Mouse (Mus musculus) hindlimb bud, embryonic 11.5 days (tissue): ENCODE results near the gene Klrb1.
"Not testable (repeated sequence)": the region's sequence is repeated elsewhere in the genome, so short reads cannot be mapped to it uniquely, and the experiment has no call there.

ENCODE experiments used
- DNase-seq: peaks from one replicate; pipeline ENCODE4 v3.0.0-alpha.2; 2012; ENCODE audit warnings: low read depth, low spot score; ENCODE audit errors: extremely low spot score

Klrb1 gene

DNA sequence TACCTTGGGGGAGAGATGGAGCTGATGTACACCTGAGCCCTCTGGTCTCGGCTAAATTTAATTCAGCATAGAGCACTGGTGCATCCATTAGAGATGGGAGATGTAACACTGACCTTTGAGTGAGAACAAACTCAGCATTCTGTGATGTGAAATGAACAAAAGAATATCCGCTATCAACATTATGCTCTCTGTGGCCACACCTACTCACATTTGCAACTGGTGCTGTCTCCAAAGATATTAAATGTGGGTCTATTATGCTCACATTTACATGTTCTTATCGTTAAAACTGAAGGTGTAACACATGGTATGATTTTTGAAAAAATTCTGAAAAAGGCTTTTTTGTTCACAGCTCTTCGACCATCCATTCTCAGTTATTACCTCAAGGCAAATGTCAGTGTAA lies at the start of gene Klrb1:
Gene Klrb1, minus strand, starts transcription at position 101 of the 400 bp plus-strand sequence.
- DNase-seq = no peak

DNA sequence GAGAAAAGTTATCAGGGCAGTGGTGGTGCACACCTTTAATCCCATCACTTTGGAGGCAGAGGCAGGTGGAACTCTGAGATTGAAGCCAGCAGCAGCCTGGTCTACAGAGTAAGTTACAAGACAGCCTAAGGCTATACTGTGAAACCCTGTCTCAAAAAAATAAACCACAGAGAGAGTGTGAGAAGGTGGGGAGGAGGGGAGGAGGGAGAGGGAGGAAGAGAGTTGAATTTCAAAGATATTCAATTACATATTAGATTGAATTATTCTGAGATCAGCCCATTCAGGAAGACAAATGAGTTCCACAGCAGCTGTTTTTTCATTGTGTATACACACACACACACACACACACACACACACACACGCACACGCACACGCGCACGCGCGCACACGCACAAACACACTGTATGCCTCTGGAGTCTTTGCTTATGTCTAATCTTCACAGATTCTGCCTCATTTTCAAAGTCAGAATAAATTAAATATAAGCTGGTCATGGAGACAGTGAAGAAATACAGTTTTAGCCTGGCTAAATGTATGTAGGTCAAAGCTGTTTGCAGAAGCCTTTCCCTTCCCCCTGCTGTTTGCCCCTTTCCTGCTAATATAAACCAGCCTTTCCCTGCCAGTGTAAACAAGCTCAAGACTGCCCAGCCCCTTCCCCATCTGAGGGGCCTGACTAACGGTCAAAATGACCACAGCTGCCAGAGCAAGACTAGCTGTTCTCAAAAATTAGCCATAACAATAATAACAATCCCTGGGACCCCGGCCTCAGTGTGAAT lies 46.8 kb upstream of the Klrb1 start:
- no peak for DNase-seq

DNA sequence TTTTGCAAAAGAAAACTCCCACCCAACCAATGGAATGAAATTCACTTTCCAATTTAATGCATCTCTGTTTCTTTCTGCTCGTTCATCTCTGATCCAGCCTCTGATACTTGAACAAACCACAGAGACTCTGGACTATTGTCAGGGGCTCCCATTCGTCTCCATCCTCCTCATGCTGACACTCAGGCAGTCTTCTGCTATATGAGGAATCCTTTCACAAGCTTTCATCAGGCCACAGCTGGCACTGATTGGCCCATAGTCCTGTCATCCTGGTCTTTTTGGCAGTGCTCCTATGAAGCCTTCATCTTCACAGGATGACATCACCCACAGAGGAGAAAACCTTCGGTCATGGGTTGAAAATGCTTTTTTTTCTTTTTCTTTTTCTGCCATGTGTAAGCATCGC lies 45.2 kb upstream of the Klrb1 start:
- DNase-seq = no peak

DNA sequence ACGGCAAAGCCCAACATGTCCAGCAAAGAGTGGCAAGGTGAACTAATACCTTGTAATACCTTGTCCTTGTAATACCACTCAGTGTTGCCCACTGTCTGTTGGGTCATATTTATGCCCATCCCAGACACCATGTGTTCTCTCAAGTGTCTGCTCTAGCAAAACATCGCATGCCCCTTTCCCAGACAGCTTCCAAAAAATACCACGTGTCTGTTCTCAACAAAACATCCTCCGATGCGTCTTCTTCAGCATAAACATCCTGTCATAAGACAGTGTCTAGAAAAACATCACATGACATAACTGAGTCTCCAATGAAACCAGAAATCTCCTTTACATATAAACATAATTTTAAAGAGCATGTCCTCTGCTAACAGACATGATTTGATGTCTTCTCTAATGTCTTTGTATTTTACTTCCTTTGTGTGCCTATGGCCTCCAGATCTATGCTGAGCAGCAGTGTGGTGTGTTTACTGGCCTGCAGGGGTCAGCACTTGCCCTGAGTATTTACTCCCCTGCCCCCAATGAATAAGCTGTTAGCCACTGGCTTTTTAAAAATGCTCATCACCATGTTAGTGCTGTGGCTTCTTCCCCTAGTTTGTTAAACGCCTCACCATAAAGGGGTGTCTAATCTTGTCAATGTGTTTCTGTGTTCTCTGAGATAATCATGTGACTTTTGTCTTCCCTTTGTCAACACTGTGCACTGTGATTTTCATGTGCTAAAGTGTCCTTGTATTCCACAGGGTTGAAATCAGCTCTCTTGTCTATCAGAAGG lies 43.8 kb upstream of the Klrb1 start:
- not testable (repeated sequence) for DNase-seq

DNA sequence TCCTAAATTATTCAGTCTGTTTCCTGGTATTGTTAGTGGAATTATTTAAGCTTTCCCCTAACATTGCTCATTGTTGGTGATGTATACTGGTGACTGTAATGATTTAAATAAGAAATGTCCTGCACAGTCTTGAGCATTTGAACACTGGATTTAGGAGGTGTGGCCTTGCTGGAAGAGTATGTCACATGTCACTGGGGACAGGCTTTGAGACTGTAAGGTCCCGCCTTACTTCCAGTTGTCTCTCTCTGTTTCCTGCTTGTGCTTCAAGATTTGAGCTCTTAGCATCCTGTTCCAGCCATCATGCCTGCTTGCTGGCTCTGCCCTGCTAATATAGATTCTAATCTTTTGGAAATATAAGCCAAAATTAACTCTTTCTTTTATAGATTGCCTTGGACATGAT lies 42.4 kb upstream of the Klrb1 start:
- DNase-seq = no peak

DNA sequence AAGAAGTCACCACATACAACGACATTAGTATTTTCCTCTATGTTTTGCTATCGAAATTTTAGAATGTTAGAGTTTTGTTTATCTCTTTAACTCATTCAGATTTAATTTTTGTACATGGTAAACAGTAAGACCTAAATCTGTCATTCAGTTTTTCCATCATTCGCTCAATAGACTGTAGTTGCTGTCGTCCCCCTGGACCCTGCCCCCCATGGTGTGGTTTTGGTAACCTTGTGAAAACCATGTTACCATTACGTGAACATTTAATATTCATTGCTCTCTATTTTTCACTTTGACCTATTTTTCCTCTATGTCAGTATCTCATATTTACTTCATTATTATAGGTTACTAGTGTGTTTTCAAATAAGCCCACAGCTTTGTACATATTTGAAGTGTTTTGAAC lies 41.7 kb upstream of the Klrb1 start:
- DNase-seq = no peak

DNA sequence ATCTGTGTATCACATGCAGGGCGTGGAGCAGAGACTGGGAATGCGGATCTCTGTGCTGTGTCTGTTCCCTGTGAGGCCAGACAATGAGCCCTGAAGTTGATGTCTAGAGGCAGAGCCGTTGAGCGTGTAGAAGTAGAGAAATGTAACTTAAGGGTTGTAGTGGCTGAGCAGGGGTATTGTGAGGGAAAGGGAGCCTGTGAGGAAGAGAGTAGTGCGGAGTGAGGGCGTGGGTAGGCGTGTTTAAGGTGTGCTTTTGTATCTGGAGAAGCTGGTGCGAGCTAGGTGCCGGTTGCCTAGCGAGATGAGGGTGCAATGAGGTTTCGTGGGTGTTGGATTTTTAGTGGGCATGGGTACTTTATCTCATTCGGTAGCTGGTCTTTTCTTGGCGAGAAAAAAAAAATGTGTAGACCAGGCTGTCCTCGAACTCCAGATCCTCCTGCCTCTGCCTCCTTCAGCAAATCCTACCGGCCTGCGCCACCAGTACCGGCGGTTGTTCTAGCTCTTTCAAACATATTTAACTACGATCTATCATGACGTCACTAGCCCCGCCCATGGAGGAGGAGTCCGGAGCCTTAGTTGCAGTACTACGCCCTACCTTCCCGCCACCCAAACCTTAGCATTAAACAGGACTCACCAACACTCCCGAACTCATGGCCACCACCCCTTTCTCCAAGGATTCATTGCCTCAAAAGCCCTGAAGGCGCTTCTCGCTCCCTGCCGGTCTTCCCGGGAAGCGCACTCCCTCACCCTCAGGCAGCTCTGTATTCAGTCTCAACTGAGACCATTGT lies 41.1 kb upstream of the Klrb1 start:
- peak; percentile 90 for DNase-seq

DNA sequence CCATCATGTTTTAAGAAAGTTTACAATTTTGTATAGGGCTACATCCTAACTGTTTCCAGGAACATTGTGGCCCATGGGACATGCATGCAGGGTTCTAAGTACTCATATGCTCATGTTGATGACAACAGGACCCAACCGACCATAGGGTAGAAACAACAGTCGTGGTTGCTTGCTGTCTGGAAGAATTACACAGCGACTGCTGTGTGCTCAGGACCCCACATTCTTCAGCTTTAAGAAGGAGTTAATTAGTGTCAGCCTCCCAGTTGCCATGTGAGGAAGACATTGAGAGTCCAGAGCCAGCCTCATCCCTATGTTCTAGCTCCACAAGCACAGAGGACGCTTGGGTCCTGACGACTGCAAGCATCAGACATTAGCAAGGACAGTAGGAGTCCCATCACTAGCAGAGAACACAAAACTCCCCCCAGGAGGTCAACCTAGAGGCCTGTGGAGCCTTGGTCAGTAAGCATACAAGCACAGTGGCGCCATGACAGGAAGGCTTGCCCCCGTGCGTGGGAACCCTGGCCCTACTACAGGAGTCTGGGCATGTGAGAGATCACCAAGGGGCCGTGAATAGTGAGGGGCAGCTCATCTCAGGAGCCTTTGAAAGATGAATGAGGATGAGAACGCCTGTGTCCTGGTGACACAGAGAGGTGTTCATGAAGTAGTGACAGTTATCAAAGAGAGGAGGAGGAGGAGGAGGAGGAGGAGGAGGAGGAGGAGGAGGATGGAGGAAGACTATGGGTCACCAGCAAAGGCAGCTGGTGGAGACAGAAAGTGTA lies 40.2 kb upstream of the Klrb1 start:
- DNase-seq = not testable (repeated sequence)

DNA sequence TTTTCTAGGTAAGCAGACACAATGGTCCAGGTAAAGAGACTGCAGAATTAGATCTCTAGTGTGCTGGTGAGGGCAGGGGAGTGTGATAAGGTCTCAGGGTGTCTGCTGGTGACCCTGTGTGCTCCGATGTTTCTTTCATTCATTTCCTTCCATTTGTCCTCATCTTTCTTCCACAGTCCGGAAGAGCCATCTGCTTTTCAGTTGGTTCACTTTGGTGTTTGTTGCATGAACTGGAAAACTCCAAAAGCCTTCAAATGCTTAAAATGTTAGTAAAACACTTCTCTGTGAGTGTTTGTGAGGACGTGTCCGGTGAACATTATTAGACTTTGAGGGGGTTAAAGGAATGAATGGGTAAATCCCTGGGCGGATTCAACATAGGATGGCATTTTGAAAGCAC lies 38.3 kb upstream of the Klrb1 start:
- no peak for DNase-seq

DNA sequence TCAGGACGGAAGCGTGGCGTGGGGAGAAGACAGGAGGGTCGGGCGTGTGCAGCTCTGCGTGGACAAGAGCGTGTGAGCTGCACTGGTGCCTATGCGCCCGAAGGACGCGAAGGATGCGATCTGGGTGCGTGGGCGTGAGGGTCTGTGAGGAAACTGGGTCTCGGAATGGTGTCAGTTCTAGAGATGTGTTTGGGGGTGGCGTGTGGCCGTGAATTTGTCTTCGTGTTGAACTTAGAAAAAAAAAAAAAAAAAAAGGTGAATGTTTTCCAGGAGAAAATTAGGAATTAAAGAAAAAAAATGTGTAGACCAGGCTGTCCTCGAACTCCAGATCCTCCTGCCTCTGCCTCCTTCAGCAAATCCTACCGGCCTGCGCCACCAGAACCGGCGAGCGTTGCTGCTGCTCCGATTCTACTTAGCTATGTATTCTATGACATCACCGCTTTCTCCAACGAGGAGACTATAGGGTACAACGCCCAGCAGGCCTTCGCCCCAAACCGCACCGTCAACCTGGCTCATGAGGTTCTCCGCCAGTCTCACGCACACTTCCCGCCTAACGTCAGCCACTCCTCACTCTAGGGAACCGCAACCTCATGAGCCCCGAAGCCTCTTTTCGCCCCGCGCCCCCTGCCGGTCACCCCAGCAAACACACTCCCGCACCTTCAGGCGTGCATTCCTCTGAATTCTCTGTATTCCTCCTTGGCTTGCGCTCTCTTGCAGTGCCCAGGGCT lies 37.7 kb upstream of the Klrb1 start:
- DNase-seq = not testable (repeated sequence)

DNA sequence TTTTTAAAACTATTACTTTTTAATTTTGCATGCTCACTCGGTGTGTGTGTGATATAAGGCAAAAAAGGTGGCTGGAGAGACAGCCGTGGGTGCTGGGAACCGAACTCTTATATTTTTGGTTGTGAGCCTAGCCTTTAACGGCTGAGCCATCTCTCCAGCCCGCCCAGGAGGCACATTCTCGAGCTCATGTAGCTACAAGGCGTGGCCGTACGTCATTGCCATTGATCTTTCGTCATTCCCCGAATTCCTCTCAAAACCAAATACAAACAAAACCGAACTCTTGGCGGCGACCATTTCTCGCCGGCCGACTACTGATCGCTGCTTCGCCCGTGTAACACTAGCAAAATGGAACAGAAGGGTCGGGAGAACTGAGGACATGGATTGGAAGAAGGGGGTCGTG lies 37.2 kb upstream of the Klrb1 start:
- peak; percentile 83 for DNase-seq

DNA sequence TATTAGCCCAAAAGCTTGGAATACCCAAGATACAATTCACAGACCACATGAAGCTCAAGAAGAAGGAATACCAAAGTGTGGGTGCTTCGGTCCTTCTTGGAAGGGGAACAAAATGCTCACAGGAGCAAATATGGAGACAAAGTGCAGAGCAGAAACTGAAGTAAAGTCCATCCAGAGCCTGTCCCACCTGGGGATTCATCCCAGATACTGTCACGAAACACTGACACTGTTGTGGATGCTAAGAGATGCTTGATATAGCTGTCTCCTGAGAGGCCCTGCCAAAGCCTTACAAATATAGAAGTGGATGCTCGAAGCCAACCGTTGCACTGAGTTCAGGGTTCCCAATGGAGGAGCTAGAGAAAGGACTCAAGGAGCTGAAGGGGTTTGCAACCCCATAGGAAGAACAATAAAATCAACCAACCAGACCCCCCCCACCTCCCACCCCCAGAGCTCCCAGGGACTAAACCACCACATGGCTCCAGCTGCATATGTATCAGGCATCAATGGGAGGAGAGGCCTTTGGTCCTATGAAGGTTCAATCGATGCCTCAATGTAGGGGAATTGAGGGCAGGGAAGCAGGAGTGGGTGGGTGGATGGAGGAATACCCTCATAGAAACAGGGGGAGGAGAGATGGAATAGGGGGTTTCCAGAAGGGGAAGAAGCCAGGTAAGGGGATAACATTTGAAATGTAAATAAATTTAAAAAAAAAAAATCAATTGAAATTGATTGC lies 36.5 kb upstream of the Klrb1 start:
- DNase-seq = no peak

DNA sequence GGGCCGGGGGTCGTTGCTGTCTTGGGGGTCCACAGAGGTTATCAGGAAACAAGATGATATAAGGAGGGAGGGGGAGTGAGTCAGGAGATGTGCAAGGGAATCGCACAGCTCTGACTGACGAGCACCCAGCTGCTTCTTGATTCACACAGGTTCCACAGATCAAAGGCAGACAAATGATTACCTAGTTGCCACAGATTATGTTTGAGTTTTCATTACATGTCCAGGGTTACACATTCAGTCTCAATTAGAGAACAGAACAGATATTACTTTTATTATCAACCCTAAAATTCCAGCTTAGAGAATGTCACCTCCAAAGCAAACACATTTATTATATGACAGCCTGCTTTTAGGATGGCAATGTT lies 32.5 kb upstream of the Klrb1 start:
- not testable (repeated sequence) for DNase-seq

DNA sequence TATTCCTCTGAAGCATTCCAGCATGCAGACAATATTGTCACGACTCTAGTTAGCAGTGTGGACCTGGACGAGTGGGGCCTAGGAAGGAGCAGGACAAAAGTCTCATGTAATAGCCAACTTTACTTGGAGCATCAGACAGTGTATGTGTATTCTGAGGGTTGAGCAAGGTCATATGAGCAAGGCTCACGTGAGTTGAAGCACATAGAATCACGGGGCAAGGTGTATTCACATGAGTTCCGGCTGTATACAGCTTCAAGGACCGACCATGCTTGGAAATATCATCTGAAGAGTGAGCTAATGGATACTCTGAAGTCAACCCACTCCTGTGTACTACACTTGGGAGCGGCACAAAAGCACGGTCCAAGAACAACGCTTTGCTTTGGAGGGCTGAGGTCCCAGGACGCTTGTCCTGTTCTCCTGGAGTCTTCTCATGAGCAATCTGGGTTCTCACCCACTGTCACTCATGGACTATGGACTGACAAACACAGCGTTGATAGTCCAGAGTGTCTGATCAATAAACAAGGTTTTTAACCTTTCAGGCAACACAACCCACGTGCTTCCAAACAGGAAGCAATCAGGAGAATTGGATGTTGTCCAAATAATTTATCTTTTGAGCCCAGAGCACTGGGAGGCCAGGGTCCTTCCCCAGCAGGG lies 32.0 kb upstream of the Klrb1 start:
- DNase-seq = not testable (repeated sequence)

DNA sequence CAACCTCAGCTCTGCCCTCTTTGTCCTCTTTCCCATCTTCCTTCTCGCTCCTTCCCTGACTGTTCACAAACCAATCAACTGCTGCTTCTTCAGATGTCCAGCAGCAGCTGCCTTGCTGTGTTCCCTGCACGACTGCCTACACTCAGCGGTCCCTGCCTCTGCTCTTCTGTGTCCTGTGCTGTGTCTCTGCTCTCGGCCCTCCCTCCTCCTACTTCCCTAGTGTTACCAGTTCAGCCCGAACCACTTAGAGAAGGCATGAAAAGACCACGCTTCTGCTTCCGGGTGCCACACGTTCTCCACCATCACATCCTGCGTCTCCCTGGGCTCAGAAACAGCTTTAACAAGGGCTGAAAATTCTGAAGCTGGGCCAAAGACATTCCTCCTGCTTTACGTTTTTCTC lies 31.4 kb upstream of the Klrb1 start:
- not testable (repeated sequence) for DNase-seq

DNA sequence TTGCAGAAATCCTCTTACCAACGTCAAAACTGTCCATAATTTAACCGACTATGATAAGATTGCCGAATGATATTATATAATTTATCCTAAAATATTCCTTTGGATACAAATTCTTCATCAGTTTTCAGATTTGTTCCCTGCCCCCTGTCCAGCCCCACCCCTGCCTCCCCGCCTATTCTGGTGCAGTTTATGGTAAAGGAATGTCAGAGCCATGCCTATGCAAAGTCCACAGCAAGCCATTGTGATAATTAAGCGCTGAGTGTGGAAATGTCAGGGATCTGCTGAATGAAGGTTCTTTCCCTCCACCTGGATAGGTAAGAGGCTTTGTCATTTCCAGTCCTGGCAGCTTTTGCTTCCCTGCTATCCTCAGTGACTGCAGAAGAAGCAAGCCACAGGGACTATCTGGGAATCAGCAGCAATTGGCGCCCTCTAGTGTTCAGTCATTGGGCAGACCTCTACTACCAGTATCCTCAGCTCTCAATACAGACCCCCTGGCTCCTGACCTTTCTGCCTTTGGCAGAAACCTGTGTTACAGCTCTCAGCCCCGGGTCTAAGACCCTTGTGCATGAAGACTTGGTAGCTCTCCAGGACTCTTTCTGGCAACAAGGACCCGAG lies 30.9 kb upstream of the Klrb1 start:
- DNase-seq = not testable (repeated sequence)

DNA sequence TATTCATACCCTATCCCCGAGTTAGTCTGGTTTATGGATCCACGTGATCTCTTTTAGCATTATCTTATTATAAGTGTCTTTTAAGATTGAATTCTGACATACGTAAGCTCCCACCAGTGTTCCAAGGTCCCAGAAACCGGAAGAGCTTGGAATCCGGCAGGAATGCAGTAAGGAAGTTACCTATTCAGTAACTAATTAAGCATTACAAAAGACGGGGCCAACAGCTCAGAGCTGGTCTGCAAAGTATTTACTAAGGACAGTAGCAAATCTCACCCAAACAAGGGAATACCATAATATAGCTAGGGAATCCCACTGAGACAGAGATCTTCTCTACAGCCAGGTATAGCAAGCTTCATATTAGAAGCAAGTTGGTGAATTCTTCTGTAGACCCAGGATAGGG lies 24.1 kb upstream of the Klrb1 start:
- not testable (repeated sequence) for DNase-seq

DNA sequence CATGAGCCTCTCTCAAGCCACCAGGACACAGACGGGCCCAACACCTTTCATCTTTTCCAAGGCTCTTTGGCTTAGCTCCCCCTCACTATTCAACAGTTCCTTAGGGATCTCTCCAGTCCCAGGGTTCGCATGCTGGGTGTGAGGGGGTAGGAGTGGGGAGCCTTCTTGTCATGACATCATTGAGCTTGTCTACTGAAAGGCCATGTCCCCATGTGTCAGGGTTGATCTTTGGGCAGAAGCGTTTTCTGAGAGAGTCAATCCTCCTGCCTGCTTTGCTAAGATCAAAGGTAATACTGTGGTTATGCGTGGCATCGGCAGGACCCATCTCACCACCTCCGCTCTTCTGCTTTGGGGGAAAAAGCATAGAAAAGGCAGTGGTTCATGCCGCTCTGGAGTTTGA lies 14.6 kb upstream of the Klrb1 start:
- DNase-seq = no peak

DNA sequence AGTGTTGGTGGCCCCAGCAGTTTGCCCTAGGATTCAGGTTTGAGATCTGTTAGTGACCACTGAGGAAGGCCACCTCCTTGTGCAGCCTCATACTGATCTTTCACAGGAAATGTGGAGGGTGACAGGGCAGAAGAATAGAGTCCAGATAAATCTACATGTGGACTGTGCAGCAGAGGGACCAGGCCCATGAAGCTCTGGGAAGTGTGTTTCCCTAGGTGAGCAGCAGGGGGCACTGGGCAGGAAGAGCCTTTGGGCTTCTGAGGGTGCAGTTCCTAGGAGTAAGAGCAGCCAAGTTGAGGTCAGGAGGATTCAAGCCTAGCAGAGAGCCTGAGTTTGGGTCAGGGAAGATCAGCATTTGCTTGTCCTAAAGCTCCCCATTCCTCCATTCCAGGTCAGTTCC lies 13.2 kb upstream of the Klrb1 start:
- no peak for DNase-seq
